Mouse (Mus musculus) heart, adult 8-10 months (tissue): ENCODE data around the gene Cox14. TPM values are rescaled to one million over a fixed set of nuclear protein-coding genes. Genes with fewer than 3 reads are reported as not detected.
A peak's percentile ranks its signal among the peaks of the same experiment; 100 is the strongest.
"Not testable (repeated sequence)": the region's sequence is repeated elsewhere in the genome, so short reads cannot be mapped to it uniquely, and the experiment has no call there.

ENCODE experiments used
- DNase-seq: peaks from one replicate; pipeline ENCODE4 v3.0.0; 2022; ENCODE audit warnings: low spot score
- total RNA-seq, 4 experiments: library from RNA; stranded (reverse); gene quantifications; 2 replicates each; pipeline ENCODE4 v1.2.4; 2022

The Cox14 gene
- total RNA-seq, 4 experiments from 2014 or later = 240 to 284 (median 258) TPM

- DNase-seq = not testable (repeated sequence)
These were observed 1.6 kb downstream of the Cox14 start for GRCm38 (mm10) chr15:99727039-99727438.

GRCm38 (mm10) chr15:99727525-99727924, 2.1 kb downstream of the Cox14 start:
- no peak for DNase-seq

GRCm38 (mm10) chr15:99728211-99728610, 2.8 kb downstream of the Cox14 start:
- DNase-seq = no peak

- DNase-seq = no peak
These were observed 3.8 kb downstream of the Cox14 start for GRCm38 (mm10) chr15:99729056-99729783.

- DNase-seq = no peak
These were observed 5.7 kb downstream of the Cox14 start for GRCm38 (mm10) chr15:99731167-99731566.

- DNase-seq = no peak
These were observed 6.3 kb downstream of the Cox14 start for GRCm38 (mm10) chr15:99731678-99732077.

- no peak for DNase-seq
These were observed 7.8 kb downstream of the Cox14 start for GRCm38 (mm10) chr15:99733186-99733585.

GRCm38 (mm10) chr15:99735631-99736030, 10.2 kb downstream of the Cox14 start:
- peak; percentile 100 for DNase-seq

GRCm38 (mm10) chr15:99736675-99737074, 11.3 kb downstream of the Cox14 start:
- no peak for DNase-seq

- DNase-seq = no peak
These were observed 14.8 kb downstream of the Cox14 start for GRCm38 (mm10) chr15:99740229-99740628.

GRCm38 (mm10) chr15:99754204-99754603, 28.8 kb downstream of the Cox14 start:
- no peak for DNase-seq

- no peak for DNase-seq
These were observed 42.0 kb downstream of the Cox14 start for GRCm38 (mm10) chr15:99767467-99767866.

- DNase-seq = no peak
These were observed 43.3 kb downstream of the Cox14 start for GRCm38 (mm10) chr15:99768761-99769160.

GRCm38 (mm10) chr15:99771004-99771500, 45.6 kb downstream of the Cox14 start:
- DNase-seq = no peak

- DNase-seq = peak; percentile 28
These were observed 46.3 kb downstream of the Cox14 start for GRCm38 (mm10) chr15:99771601-99772276.

GRCm38 (mm10) chr15:99772277-99772880, 47.0 kb downstream of the Cox14 start:
- DNase-seq = peak; percentile 87

GRCm38 (mm10) chr15:99772881-99772924, 47.3 kb downstream of the Cox14 start, which contains the start of gene Cers5:
Cers5 (minus strand) TSS chr15:99772885.
- DNase-seq = not testable (repeated sequence)

GRCm38 (mm10) chr15:99772925-99773324, 47.5 kb downstream of the Cox14 start:
- DNase-seq = no peak

Other genes starting within 250 kb of the Cox14 start
- gene Faim2, start 197.5 kb upstream of the Cox14 start, total RNA-seq = under 1 TPM in 3 of 4 experiments, not detected in 1; 0.13 to 0.25 (median 0.14) TPM
- gene Aqp2, start 146.6 kb upstream of the Cox14 start, total RNA-seq = not detected
- gene Aqp5, start 134.8 kb upstream of the Cox14 start, total RNA-seq = under 1 TPM in 3 of 4 experiments, not detected in 1; 0.26 to 0.57 (median 0.37) TPM
- gene Aqp6, start 124.2 kb upstream of the Cox14 start, total RNA-seq = under 1 TPM in 2 of 4 experiments, not detected in 2; 0.17 to 0.41 TPM
- 1 to 10 TPM in 1 of 4 experiments, under 1 TPM in 3; 0.46 to 1.6 (median 0.99) TPM for gene Racgap1, start 74.0 kb upstream of the Cox14 start, total RNA-seq
- gene Asic1, start 55.2 kb upstream of the Cox14 start, total RNA-seq = under 1 TPM; 0.14 to 0.56 (median 0.35) TPM
- gene Smarcd1, start 23.5 kb upstream of the Cox14 start, total RNA-seq = 10 to 100 TPM; 21.7 to 25.8 (median 24.5) TPM
- 1 to 10 TPM; 2.4 to 3.3 (median 2.9) TPM for gene Gm17349, start 20.1 kb upstream of the Cox14 start, total RNA-seq
- 10 to 100 TPM; 38.6 to 59.0 (median 49.5) TPM for gene Gpd1, start 8.1 kb upstream of the Cox14 start, total RNA-seq
- gene Cers5, start 47.3 kb downstream of the Cox14 start, total RNA-seq = 10 to 100 TPM; 17.8 to 23.6 (median 18.1) TPM
- 10 to 100 TPM; 17.6 to 21.7 (median 20.4) TPM for gene Lima1, start 149.8 kb downstream of the Cox14 start, total RNA-seq
- gene Fam186a, start 241.4 kb downstream of the Cox14 start, total RNA-seq = under 1 TPM; 0.08 to 0.50 (median 0.15) TPM
- 10 to 100 TPM; 41.2 to 61.1 (median 53.9) TPM for gene Larp4, start 244.4 kb downstream of the Cox14 start, total RNA-seq